18 mouse cellular contexts compared by ENCODE assay signal in the genomic region with DNA sequence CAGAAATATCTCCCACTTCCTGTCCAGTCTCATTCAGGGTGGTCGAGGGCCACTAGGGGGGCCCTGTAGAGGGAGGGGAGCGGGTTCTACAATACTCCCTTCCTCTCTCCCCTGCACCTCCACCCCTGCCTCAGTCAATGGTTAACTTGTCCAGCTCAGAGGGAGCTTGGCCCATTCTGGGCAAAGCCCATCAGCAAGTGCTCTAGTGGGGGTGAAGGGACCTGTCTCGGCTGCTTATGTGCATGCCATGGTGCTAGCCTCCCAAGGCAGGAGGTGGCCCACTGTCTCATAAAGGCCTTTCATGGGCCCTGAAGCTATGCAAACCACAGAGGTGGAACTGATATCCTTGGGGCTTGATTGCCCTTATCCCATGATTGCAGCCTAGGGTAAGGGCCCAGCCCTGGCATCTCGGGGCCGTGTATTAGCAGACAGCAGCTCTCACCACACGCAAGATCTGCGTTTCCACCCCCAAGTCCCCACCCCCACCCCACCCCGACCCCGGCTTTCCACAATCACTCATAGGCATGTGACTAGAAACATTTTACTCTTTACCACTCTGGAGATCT. TPM values are rescaled to one million over a fixed set of nuclear protein-coding genes. Genes with fewer than 3 reads are reported as not detected.
DNase-seq lines count a peak whose midpoint lies in the region; ATAC-seq and TF ChIP-seq lines count a peak whose summit lies in the region.
"Had no signal": no experiment of that assay in that cellular context is flagged by ENCODE, and none has a peak within 500 bp of the region (broad histone marks: within the 10 kb centered on the region; RNA-seq: fewer than 3 reads in every experiment).

No protein-coding gene starts in this region.

- H3K4me1 ChIP-seq in lung, adult 2 months (ENCODE audit: control insufficient read depth, insufficient read depth, low read length), result no peaks in the 10 kb centered on the region
- peaks cover 6% of the 10 kb centered on the region; the same call in 1 of the 2 replicates for H3K4me1 ChIP-seq in intestine, postnatal 0 days (replicated peaks; ENCODE audit: control insufficient read depth, insufficient read depth, low read length)
- peaks cover 15% of the 10 kb centered on the region; the same call in 1 of the 2 replicates for H3K4me1 ChIP-seq in heart, embryonic 12.5 days (replicated peaks)
- H3K4me1 ChIP-seq: hindbrain, embryonic 15.5 days had no signal

- no peaks in the 10 kb centered on the region for H3K9me3 ChIP-seq in intestine, postnatal 0 days (ENCODE audit: control insufficient read depth)
- no peaks in the 10 kb centered on the region for H3K9me3 ChIP-seq in heart, embryonic 12.5 days (replicated peaks)
- H3K9me3 ChIP-seq: heart, embryonic 10.5 days; hindbrain, embryonic 15.5 days; limb, embryonic 13.5 days had no signal

- H3K27me3 ChIP-seq in intestine, postnatal 0 days (replicated peaks; ENCODE audit: control insufficient read depth, insufficient read depth, low read length), result no peaks in the 10 kb centered on the region
- peaks cover 35% of the 10 kb centered on the region for H3K27me3 ChIP-seq in heart, embryonic 12.5 days (replicated peaks)

- TF ChIP-seq POLR2A in lung, adult 2 months (IDR thresholded peaks at IDR 0.05; ENCODE audit: borderline replicate concordance, extremely low read depth, low read depth, low read length), result peak; percentile 56; the same call in 1 of the 2 replicates

- DNase-seq in lung, adult 2 months, result peak; percentile 42
- no peak for DNase-seq in lung, postnatal 4 days
- peak; percentile 80 to 86 for DNase-seq in kidney, postnatal 36 days
- DNase-seq in right cerebral cortex, postnatal 25 days, result no peak
- DNase-seq in heart, postnatal 14 days, result no peak
- DNase-seq: adrenal gland, postnatal 36 days; cerebellum, adult 11-12 months; embryo, embryonic 11 days; right cerebral cortex, postnatal 4 days; thymus, postnatal 14 days had no signal

- ATAC-seq in intestine, postnatal 0 days, result peak; percentile 31
- ATAC-seq in megakaryocyte-erythroid progenitor cell, adult 5-6 weeks (replicated peaks; ENCODE audit: low FRiP score, low TSS enrichment, poor library complexity, severe bottlenecking), result peak; percentile 58
- ATAC-seq in heart, embryonic 12.5 days (ENCODE audit: insufficient number of reproducible peaks, low FRiP score), result no peak
- ATAC-seq: midbrain, embryonic 16.5 days had no signal

- intact Hi-C loops in heart, postnatal 14 days (cut with DNase I), result no loop called here

- TF ChIP-seq CTCF in lung, adult 2 months (IDR thresholded peaks at IDR 0.05; ENCODE audit: insufficient read depth, low read length), result no peak
- no peak for TF ChIP-seq CTCF in intestine, postnatal 0 days (IDR thresholded peaks at IDR 0.05; ENCODE audit: low read depth)

- peak overlapping the region; percentile 65 for H3K4me3 ChIP-seq in lung, adult 2 months (replicated peaks; ENCODE audit: extremely low read depth, low read depth, low read length)
- peak overlapping the region; percentile 49 for H3K4me3 ChIP-seq in intestine, postnatal 0 days (ENCODE audit: low read depth, low read length)
- no peak overlapping the region for H3K4me3 ChIP-seq in heart, embryonic 12.5 days
- H3K4me3 ChIP-seq: heart, embryonic 10.5 days; hindbrain, embryonic 15.5 days; limb, embryonic 13.5 days had no signal

- H3K36me3 ChIP-seq in intestine, postnatal 0 days (ENCODE audit: control insufficient read depth, insufficient read depth), result 0 out of 2 replicates have a peak, but pooled peaks cover 5% of the 10 kb centered on the region
- H3K36me3 ChIP-seq in heart, embryonic 12.5 days, result no peaks in the 10 kb centered on the region
- H3K36me3 ChIP-seq: heart, embryonic 10.5 days; hindbrain, embryonic 15.5 days; limb, embryonic 13.5 days had no signal

- H3K27ac ChIP-seq in intestine, postnatal 0 days (ENCODE audit: low read depth, low read length), result peak overlapping the region; percentile 93
- H3K27ac ChIP-seq in heart, embryonic 12.5 days (ENCODE audit: poor library complexity, severe bottlenecking), result no peak overlapping the region
- H3K27ac ChIP-seq: hindbrain, embryonic 15.5 days; limb, embryonic 13.5 days had no signal

- H3K9ac ChIP-seq in intestine, postnatal 0 days (ENCODE audit: low read depth, low read length), result peak overlapping the region; percentile 64
- H3K9ac ChIP-seq in heart, embryonic 12.5 days, result no peak overlapping the region
- H3K9ac ChIP-seq: hindbrain, embryonic 15.5 days; limb, embryonic 13.5 days had no signal

- WGBS in lung, adult 2 months, result 49% methylated on average over 9 of the region's 9 CpGs
- WGBS in intestine, postnatal 0 days, result 35% methylated on average over 9 of the region's 9 CpGs
- WGBS in heart, embryonic 12.5 days, result 62% methylated on average over 9 of the region's 9 CpGs

- peak overlapping the region; percentile 64 for H3K4me2 ChIP-seq in intestine, postnatal 0 days (replicated peaks; ENCODE audit: low read depth)
- H3K4me2 ChIP-seq in heart, embryonic 12.5 days, result no peak overlapping the region
- H3K4me2 ChIP-seq: hindbrain, embryonic 15.5 days; limb, embryonic 13.5 days had no signal

RNA-seq across cellular contexts. Expression of a gene that starts 1.9 kb away (rescaled TPM):
- polyA plus RNA-seq in lung, adult 2 months (2012; rRNA removed), result 56.2 and 69.8 TPM in 2 replicates
- 138 and 141 TPM in 2 replicates for polyA plus RNA-seq in intestine, postnatal 0 days (2015; fragmentation: Nextera tagmentation; extraction: Ambion mirVana)
- not detected in 2 replicates for total RNA-seq in megakaryocyte-erythroid progenitor cell, adult 5-6 weeks (2014; fragmentation: Nextera tagmentation)
- not detected in 2 replicates for total RNA-seq in megakaryocyte-erythroid progenitor cell, adult 5-6 weeks (2017)
- 0.46 and 0.51 TPM in 2 replicates for polyA plus RNA-seq in heart, embryonic 12.5 days (2016; fragmentation: Nextera tagmentation; extraction: Ambion mirVana)
- 1 to 10 TPM in 1 of 2 experiments, under 1 TPM in 1; 0.88 to 1.8 TPM for total RNA-seq in heart, postnatal 14 days (2021)
- total RNA-seq: layer of hippocampus, postnatal 14 days had no signal

RNA-seq across cellular contexts. Expression of a gene that starts 13.6 kb away (rescaled TPM):
- 25.4 and 30.1 TPM in 2 replicates for polyA plus RNA-seq in lung, adult 2 months (2012; rRNA removed)
- polyA plus RNA-seq in intestine, postnatal 0 days (2015; fragmentation: Nextera tagmentation; extraction: Ambion mirVana), result 64.1 and 68.9 TPM in 2 replicates
- total RNA-seq in megakaryocyte-erythroid progenitor cell, adult 5-6 weeks (2014; fragmentation: Nextera tagmentation), result 31.9 and 56.8 TPM in 2 replicates
- 18.3 and 54.6 TPM in 2 replicates for total RNA-seq in megakaryocyte-erythroid progenitor cell, adult 5-6 weeks (2017)
- 52.3 and 58.0 TPM in 2 replicates for polyA plus RNA-seq in heart, embryonic 12.5 days (2016; fragmentation: Nextera tagmentation; extraction: Ambion mirVana)
- total RNA-seq in heart, postnatal 14 days (2021), result 10 to 100 TPM; 22.3 to 23.3 TPM

RNA-seq across cellular contexts. Expression of a gene that starts 13.9 kb away (rescaled TPM):
- polyA plus RNA-seq in lung, adult 2 months (2012; rRNA removed), result 20.7 and 24.0 TPM in 2 replicates
- polyA plus RNA-seq in intestine, postnatal 0 days (2015; fragmentation: Nextera tagmentation; extraction: Ambion mirVana), result 145 and 158 TPM in 2 replicates
- total RNA-seq in megakaryocyte-erythroid progenitor cell, adult 5-6 weeks (2014; fragmentation: Nextera tagmentation), result 13.7 and 18.5 TPM in 2 replicates
- total RNA-seq in megakaryocyte-erythroid progenitor cell, adult 5-6 weeks (2017), result 25.9 and 29.0 TPM in 2 replicates
- 37.7 and 40.5 TPM in 2 replicates for polyA plus RNA-seq in heart, embryonic 12.5 days (2016; fragmentation: Nextera tagmentation; extraction: Ambion mirVana)
- total RNA-seq in heart, postnatal 14 days (2021), result 10 to 100 TPM; 14.1 to 15.0 TPM

RNA-seq across cellular contexts. Expression of a gene that starts 52.9 kb away (rescaled TPM):
- 23.1 and 26.3 TPM in 2 replicates for polyA plus RNA-seq in lung, adult 2 months (2012; rRNA removed)
- 7.7 and 8.2 TPM in 2 replicates for polyA plus RNA-seq in intestine, postnatal 0 days (2015; fragmentation: Nextera tagmentation; extraction: Ambion mirVana)
- total RNA-seq in megakaryocyte-erythroid progenitor cell, adult 5-6 weeks (2014; fragmentation: Nextera tagmentation), result 15.5 and 16.1 TPM in 2 replicates
- total RNA-seq in megakaryocyte-erythroid progenitor cell, adult 5-6 weeks (2017), result 2.4 and 4.8 TPM in 2 replicates
- 18.0 and 19.9 TPM in 2 replicates for polyA plus RNA-seq in heart, embryonic 12.5 days (2016; fragmentation: Nextera tagmentation; extraction: Ambion mirVana)
- total RNA-seq in heart, postnatal 14 days (2021), result 10 to 100 TPM; 11.4 to 12.0 TPM

Comparison
In these comparisons a context has a peak if more than half of its experiments do, and no peak if none do; other contexts are left out.
1. DNase-seq: peak in lung, adult 2 months (single experiment) and kidney, postnatal 36 days (2 of 2); none in lung, postnatal 4 days (0 of 2), right cerebral cortex, postnatal 25 days (single experiment) and heart, postnatal 14 days (0 of 2).
2. RNA of a gene that starts 1.9 kb away (polyA plus RNA-seq): 138 to 141 TPM in intestine, postnatal 0 days and 56.2 to 69.8 TPM in lung, adult 2 months; 0.46 to 0.51 TPM in heart, embryonic 12.5 days; every median in the first group is over 10 times any median in the second.